Mouse (Mus musculus) liver, embryonic 14.5 days (tissue): ENCODE data around the gene Acox3.

ENCODE experiments used
- CTCF ChIP-seq: IDR thresholded peaks from 2 replicates; pipeline ENCODE4 v1.5.1; 2016; ENCODE audit warnings: antibody characterized with exemption, low read depth, control low read depth
- EP300 ChIP-seq: IDR thresholded peaks from 2 replicates; pipeline ENCODE4 v1.6.1; 2016; ENCODE audit warnings: antibody characterized with exemption, low read depth

DNA sequence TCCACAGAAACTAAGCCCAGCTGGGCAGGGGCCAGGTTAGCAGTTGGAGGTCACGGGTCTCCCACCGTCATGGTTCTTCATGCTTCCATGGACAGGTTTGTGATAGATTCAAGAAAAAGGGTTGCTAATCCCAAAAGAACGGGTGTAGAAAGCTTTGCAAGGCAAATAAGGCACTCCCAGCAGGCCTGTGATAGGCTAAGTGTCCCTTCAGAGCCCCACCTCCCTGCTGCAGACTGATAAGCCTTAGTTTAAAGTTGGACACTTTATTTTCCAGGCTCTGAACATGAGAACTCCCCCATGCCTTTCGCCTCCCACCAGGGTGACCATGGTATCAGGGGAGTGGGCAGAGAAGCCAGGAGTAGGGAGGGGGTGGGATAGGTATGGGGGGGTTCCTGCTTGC is 61.2 kb downstream of the Acox3 start:
- no peak for TF ChIP-seq CTCF
- TF ChIP-seq EP300, result no peak
